In genomic region chr2:157693576-157693975, GRCm38 (mm10) we compare ENCODE assay signal across 24 mouse cellular contexts.
"Had no signal": no experiment of that assay in that cellular context is flagged by ENCODE, and none has a peak within 500 bp of the region (broad histone marks: within the 10 kb centered on the region; RNA-seq: fewer than 3 reads in every experiment).

No protein-coding gene starts in this region.

- H3K36me3 ChIP-seq: limb, embryonic 10.5 days; limb, embryonic 13.5 days; liver, embryonic 12.5 days; liver, embryonic 15.5 days; lung, embryonic 15.5 days; midbrain, embryonic 10.5 days; neural tube, embryonic 12.5 days; neural tube, embryonic 15.5 days had no signal

- DNase-seq: kidney, adult 2 months; kidney, postnatal 25 days; liver; lung, adult 18-20 months; lung, postnatal 10 days; lung, postnatal 36 days; midbrain, embryonic 14.5 days; right cerebral cortex, adult 18-20 months; right cerebral cortex, postnatal 14 days; right cerebral cortex, postnatal 4 days; thymus, adult 18-20 months; thymus, postnatal 36 days had no signal

- H3K4me2 ChIP-seq: limb, embryonic 13.5 days; liver, embryonic 12.5 days; liver, embryonic 15.5 days; lung, embryonic 15.5 days; neural tube, embryonic 12.5 days; neural tube, embryonic 15.5 days had no signal

- H3K9ac ChIP-seq: limb, embryonic 13.5 days; liver, embryonic 12.5 days; liver, embryonic 15.5 days; lung, embryonic 15.5 days; neural tube, embryonic 12.5 days; neural tube, embryonic 15.5 days had no signal

- H3K27me3 ChIP-seq: limb, embryonic 13.5 days; lung, embryonic 15.5 days; neural tube, embryonic 12.5 days; neural tube, embryonic 15.5 days had no signal

- H3K4me1 ChIP-seq: liver, embryonic 12.5 days; liver, embryonic 15.5 days; lung, embryonic 15.5 days; megakaryocyte, embryonic 14.5 days had no signal

- H3K27ac ChIP-seq: limb, embryonic 13.5 days; liver, embryonic 12.5 days; liver, embryonic 15.5 days; lung, embryonic 15.5 days; midbrain, embryonic 10.5 days; neural tube, embryonic 12.5 days; neural tube, embryonic 15.5 days; stomach, postnatal 0 days had no signal

- H3K9me3 ChIP-seq: limb, embryonic 10.5 days; limb, embryonic 13.5 days; liver, embryonic 12.5 days; liver, embryonic 15.5 days; lung, embryonic 15.5 days; midbrain, embryonic 10.5 days; neural tube, embryonic 12.5 days; neural tube, embryonic 15.5 days had no signal

- ATAC-seq: inflammation-experienced regulatory T-cells, adult 6 months; intestine, embryonic 16.5 days; liver, embryonic 12.5 days had no signal

- H3K4me3 ChIP-seq: limb, embryonic 10.5 days; limb, embryonic 13.5 days; liver, embryonic 12.5 days; liver, embryonic 15.5 days; lung, embryonic 15.5 days; megakaryocyte, embryonic 14.5 days; midbrain, embryonic 10.5 days; neural tube, embryonic 12.5 days; neural tube, embryonic 15.5 days had no signal
